Mouse (Mus musculus): ENCODE measurements around the gene Slc9a8.

Gene Slc9a8

DNA sequence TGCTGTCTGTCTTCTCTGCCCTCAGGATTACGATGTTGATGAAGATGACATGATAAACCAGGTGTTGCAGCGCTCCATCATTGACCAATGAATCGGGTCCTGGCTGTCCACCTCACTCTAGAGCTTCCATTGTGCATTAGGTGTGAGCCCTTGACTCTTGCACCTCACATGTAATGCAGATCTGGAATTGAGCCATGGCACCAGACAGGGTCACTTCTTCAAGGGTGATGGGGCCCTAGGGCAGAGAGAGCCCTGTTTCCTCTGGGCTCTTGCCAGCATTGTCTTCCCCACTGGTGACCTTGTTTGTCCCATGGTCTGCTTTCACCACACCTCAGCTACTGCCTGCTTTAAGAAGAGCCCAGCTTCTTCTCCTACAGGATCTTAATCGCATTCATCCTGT lies 93.1 kb downstream of the Slc9a8 start:
- no peak for DNase-seq

DNA sequence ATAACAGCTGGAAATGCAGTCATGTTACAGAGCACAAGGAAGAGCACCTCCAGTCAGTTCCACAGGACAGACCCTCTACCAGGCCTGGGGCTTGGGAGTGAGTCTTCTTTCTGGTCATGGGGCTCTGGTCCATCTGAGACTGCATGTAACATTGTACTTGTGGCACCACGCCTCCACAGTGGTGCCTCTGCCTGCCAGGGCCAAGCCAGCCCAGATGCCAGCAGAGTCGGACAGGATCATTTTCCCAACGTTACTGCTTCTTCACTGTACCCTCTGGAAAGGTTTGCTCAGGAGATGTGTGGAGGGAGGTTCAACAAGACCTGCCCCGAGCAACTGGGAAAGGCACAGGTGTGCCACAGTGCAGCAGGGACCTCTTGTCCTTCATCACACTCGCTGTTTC lies 94.2 kb downstream of the Slc9a8 start:
- no peak for DNase-seq

DNA sequence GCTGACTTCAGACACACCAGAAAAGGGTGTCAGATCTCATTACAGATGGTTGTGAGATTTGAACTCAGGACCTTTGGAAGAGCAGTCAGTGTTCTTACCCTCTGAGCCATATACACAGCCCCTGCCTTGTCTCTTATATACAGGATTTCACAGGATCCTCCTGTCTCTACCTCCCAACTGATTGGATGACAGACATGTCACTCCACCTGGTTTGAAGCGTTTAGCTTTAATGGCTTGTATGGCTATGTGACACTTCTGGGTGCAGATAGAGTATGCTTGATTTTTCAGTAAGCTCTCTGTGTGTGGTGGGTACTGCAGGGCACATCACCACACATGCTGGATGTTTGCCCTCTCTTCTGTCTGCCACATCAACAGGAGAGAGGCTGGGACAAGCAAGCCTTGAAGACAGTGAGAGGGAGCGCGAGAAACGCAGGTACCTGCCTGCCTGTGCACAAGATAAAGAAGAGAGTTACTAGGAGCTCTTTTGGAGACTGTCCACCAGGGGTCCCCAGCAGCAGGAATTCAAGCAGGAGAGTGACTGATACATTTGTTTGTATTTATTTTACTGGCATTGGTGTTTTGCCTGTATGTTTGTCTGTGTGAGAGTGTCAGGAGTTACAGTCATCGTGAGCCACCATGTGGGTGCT lies 98.2 kb downstream of the Slc9a8 start:
- DNase-seq: no peak
